Comparison of ENCODE assay signal across 8 mouse cellular contexts in the genomic region with DNA sequence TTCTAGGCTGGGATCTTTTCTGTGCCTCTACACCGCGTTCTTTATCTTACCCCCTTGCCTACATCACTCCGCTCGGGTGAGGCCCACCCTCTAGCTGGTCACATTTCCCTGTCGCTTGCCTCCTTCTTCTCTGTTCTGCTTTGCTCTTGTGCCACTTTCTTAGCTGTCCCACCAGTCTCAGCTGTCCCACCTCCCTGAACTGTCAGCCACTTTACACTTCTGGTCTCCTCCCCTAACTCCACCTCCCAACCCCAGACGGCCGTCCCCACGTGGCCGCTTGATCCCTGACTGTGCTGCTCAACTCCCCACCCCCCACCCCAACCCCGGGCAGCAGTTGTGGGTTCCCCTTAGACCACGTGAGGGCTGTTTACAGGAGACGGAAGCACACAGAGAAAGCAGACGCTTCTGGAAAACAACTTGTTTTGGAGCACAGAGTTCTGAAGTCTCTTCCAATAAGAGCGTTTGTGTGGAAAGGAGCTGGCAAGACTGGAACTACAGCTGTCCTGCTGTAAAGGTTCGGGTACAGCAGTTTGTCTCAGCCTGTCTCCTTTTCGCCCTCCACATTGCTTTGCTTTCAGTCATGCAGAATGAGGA. TPM values are rescaled to one million over a fixed set of nuclear protein-coding genes. Genes with fewer than 3 reads are reported as not detected.
DNase-seq lines count a peak whose midpoint lies in the region; ATAC-seq and TF ChIP-seq lines count a peak whose summit lies in the region.

A gene (plus strand): TSS at position 330 of the 594 bp plus-strand sequence.

- peak within 1 kb of the TSS; percentile 99 for H3K4me2 ChIP-seq in lung, embryonic 14.5 days

- peak within 1 kb of the TSS; percentile 55 for H3K27ac ChIP-seq in cerebellum, adult 2 months (ENCODE audit: insufficient read depth, low read length)
- peak within 1 kb of the TSS; percentile 92 for H3K27ac ChIP-seq in lung, embryonic 14.5 days (ENCODE audit: low read depth)

- TF ChIP-seq POLR2A in cerebellum, adult 2 months (IDR thresholded peaks at IDR 0.05; ENCODE audit: borderline replicate concordance, insufficient read depth, low read length): no peak

- DNase-seq in MEL-GATA-1-ER (ENCODE audit: extremely low read depth, low read depth): peak; percentile 83
- peak; percentile 56 to 69 for DNase-seq in cerebellum, adult 2 months
- DNase-seq in forelimb bud, embryonic 11.5 days (ENCODE audit: low read depth, low spot score): peak; percentile 71
- peak; percentile 81 for DNase-seq in heart, postnatal 4 days
- peak; percentile 45 to 56 for DNase-seq in layer of hippocampus, adult 8-10 months (ENCODE audit: low spot score in 2 of 2)
- peak; percentile 87 for DNase-seq in lung, embryonic 14.5 days
- DNase-seq in thymus, adult 18-20 months: peak; percentile 77 to 85

- H3K4me3 ChIP-seq in cerebellum, adult 2 months (replicated peaks; ENCODE audit: insufficient read depth, low read depth, low read length): peak within 1 kb of the TSS; percentile 85
- H3K4me3 ChIP-seq in lung, embryonic 14.5 days (ENCODE audit: low read depth, low read length): peak within 1 kb of the TSS; percentile 77

- peaks cover 21% of the 10 kb centered on the region for H3K36me3 ChIP-seq in lung, embryonic 14.5 days (ENCODE audit: insufficient read depth)

- ATAC-seq in lung, embryonic 14.5 days (ENCODE audit: insufficient read depth): peak; percentile 77
- ATAC-seq in neutrophil, adult 5-6 weeks (ENCODE audit: extremely low read depth, insufficient number of reproducible peaks, low FRiP score, poor library complexity, severe bottlenecking): peak; percentile 70

- H3K9ac ChIP-seq in lung, embryonic 14.5 days: peak within 1 kb of the TSS; percentile 69

- whole genome bisulfite sequencing in cerebellum, adult 2 months: under 1% methylated on average over 16 of the region's 16 CpGs
- WGBS in lung, embryonic 14.5 days: under 1% methylated on average over 16 of the region's 16 CpGs

- no peak for TF ChIP-seq CTCF in cerebellum, adult 2 months (IDR thresholded peaks at IDR 0.05; ENCODE audit: borderline replicate concordance, insufficient read depth, low read depth, low read length)
- TF ChIP-seq CTCF in lung, embryonic 14.5 days (IDR thresholded peaks at IDR 0.05; ENCODE audit: low read depth): no peak

- no peaks in the 10 kb centered on the region for H3K9me3 ChIP-seq in lung, embryonic 14.5 days (ENCODE audit: low read depth, low read length)

- no peaks in the 10 kb centered on the region for H3K27me3 ChIP-seq in cerebellum, adult 2 months (ENCODE audit: control insufficient read depth, insufficient read depth, low read length)
- no peaks in the 10 kb centered on the region for H3K27me3 ChIP-seq in lung, embryonic 14.5 days (ENCODE audit: insufficient read depth, low read length)

- peaks cover 4% of the 10 kb centered on the region; the same call in 1 of the 2 replicates for H3K4me1 ChIP-seq in cerebellum, adult 2 months (ENCODE audit: control insufficient read depth, insufficient read depth, low read length)
- peaks cover 4% of the 10 kb centered on the region; the same call in 1 of the 2 replicates for H3K4me1 ChIP-seq in lung, embryonic 14.5 days (ENCODE audit: insufficient read depth)

RNA-seq across cellular contexts. Expression of the gene that starts here (rescaled TPM):
- 16.0 and 17.8 TPM in 2 replicates for polyA plus RNA-seq in cerebellum, adult 2 months (2012; rRNA removed)
- 10 to 100 TPM; 13.5 to 13.7 TPM for total RNA-seq in heart, postnatal 4 days (2021)
- 10 to 100 TPM; 20.9 to 40.0 (median 37.1) TPM for total RNA-seq in layer of hippocampus, adult 8-10 months (2022)
- polyA plus RNA-seq in lung, embryonic 14.5 days (2014; fragmentation: Nextera tagmentation; extraction: Ambion mirVana): 6.6 and 6.7 TPM in 2 replicates
- 194 and 205 TPM in 2 replicates for total RNA-seq in neutrophil, adult 5-6 weeks (2017)

Comparison
In these comparisons a context has a peak if more than half of its experiments do, and no peak if none do; other contexts are left out.
1. Peak in every context shown above with its lines: DNase-seq, ATAC-seq, H3K4me3 ChIP-seq and H3K27ac ChIP-seq.